Mouse (Mus musculus) cortical plate, adult 2 months (tissue): Measurements from ENCODE around the gene Rtn2. TPM values are rescaled to one million over a fixed set of nuclear protein-coding genes. Genes with fewer than 3 reads are reported as not detected.
A peak's percentile ranks its signal among the peaks of the same experiment; 100 is the strongest.

Source experiments
- H3K27ac ChIP-seq: fragments of 200-500 bp; 2 replicates; pipeline ENCODE4 v1.5.1; 2012; ENCODE audit warnings: low read length, control low read depth, inconsistent platforms; ENCODE audit not compliant: insufficient read depth
- H3K4me1 ChIP-seq: fragments of 200-500 bp; 2 replicates; pipeline ENCODE4 v1.6.1; 2011; ENCODE audit warnings: low read length; ENCODE audit not compliant: control insufficient read depth, insufficient read depth
- H3K4me3 ChIP-seq: fragments of 200-500 bp; 2 replicates; pipeline ENCODE4 v1.5.1; 2011; ENCODE audit warnings: mild to moderate bottlenecking, low read length, control low read depth; ENCODE audit not compliant: insufficient read depth
- CTCF ChIP-seq: fragments of 200-500 bp; IDR thresholded peaks from 2 replicates; pipeline ENCODE4 v1.5.1; 2011; ENCODE audit warnings: mild to moderate bottlenecking, control low read depth, low read length; ENCODE audit not compliant: insufficient read depth; ENCODE audit errors: extremely low read depth
- POLR2A ChIP-seq: fragments of 200-500 bp; IDR thresholded peaks from 2 replicates; pipeline ENCODE4 v1.6.1; 2011; ENCODE audit warnings: mild to moderate bottlenecking, low read length, control low read depth; ENCODE audit not compliant: insufficient read depth; ENCODE audit errors: extremely low read depth
- polyA plus RNA-seq: library from polyadenylated mRNA; depleted of rRNA; stranded (reverse); fragments of >200 nt; gene quantifications from 2 replicates; pipeline ENCODE4 v1.2.3, GENCODE M21; 2012

Gene Rtn2
- polyA plus RNA-seq, 1 experiment: 140 TPM

DNA sequence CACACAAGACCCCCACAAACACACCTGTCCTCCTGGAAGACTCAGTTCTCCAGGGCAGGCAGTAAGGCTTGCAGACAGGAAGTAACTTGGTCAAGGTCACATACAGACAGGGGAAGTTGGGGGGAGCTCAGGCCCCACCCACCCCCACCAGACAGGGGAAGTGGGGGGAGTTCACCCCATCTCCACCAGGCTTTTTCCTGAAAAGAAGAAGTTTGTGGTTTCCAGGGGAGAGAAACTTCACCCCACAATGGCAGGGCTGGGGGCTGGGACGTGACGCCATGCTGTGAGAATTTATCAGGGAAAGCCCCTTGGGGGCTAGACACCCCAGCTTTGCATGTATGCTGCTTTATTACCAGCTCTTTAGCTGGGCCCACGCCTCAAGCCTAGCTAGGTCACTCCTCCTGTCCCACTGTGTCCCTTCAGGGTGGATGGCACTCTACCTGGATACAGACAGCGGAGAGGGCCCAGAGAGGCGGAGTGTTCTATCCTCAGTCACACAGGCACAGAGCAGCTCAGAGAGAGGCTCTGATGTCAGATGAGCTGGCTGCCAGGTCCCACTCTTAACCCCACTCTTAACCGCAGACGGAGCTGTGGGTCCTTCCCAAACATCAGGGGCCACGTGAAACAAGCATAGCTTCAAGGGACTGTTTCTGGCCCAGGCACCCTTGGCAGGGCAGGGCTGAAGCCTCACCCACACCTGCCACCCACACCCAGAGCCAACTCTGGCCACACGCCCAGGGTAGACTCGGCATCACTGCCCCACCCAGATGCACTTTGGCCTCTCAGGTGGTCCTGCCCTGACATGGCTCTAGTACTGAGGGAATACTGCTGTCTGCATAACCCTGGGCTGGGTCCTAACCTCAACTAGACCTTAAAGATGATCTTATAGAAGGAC, 16.2 kb upstream of the Rtn2 start:
- Histone ChIP-seq H3K27ac (no peak overlapping the region), H3K4me3 (no peak overlapping the region), H3K4me1 (no peaks in the 10 kb centered on the region)
- no peak for TF ChIP-seq POLR2A
- no peak for TF ChIP-seq CTCF

DNA sequence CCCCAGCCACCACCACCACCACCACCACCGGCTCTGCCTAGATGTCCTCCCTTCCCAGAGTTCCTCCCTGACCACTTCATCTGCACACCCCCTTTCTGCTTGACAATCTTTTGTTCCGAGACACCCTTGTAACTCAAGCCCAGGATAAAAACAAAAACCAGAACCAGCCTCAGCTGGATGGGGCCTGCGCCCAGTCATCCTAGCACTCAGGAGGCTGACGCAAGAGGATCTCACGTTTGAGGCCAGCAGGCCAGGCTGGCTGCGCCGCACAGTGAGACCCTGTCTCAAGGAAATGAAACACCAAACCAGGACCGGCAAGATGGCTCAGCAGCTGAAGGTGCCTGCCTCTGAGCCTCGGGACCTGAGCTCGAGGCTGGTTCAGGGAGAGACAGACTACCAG, 15.4 kb upstream of the Rtn2 start:
- no peak for TF ChIP-seq POLR2A
- TF ChIP-seq CTCF: no peak
- H3K27ac ChIP-seq: no peak overlapping the region
- H3K4me3 ChIP-seq: no peak overlapping the region
- no peaks in the 10 kb centered on the region for H3K4me1 ChIP-seq

DNA sequence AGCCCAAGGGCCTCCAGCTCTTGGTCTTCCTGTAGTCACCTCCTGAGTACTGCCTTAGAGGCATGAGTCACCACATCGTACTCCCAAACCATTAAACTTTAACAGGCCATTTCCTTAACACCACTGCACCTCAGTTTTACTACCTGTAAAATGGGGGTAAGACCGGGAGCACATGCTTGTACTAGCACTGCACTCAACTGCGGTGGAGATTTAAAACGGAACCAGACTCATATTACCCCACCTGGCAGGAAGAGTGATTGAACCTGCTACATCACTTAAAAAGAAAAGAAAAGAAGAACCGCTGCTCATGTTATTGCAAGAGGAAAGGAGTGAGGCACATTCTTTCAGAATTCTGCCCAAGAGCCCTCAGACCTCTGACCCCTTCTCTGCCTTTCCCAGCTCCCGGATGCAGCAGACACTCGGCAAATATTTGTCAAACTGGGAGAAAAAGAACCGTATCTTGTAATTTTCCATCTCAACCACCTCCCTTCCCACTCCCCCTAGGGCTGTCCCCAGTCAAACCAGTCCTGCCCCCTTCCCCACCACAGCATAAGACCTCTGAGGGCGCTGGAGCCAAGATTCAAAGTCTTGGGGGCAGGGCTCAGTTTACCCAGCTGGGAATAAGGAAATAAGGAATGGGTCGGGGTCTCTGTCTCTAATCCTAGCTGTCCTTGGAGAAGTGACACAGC, 13.3 kb upstream of the Rtn2 start:
- Histone ChIP-seq H3K4me1 (no peaks in the 10 kb centered on the region), H3K27ac (no peak overlapping the region; the same call in 1 of the 2 replicates), H3K4me3 (peak overlapping the region; percentile 56)
- TF ChIP-seq POLR2A (no peak), CTCF (no peak)

DNA sequence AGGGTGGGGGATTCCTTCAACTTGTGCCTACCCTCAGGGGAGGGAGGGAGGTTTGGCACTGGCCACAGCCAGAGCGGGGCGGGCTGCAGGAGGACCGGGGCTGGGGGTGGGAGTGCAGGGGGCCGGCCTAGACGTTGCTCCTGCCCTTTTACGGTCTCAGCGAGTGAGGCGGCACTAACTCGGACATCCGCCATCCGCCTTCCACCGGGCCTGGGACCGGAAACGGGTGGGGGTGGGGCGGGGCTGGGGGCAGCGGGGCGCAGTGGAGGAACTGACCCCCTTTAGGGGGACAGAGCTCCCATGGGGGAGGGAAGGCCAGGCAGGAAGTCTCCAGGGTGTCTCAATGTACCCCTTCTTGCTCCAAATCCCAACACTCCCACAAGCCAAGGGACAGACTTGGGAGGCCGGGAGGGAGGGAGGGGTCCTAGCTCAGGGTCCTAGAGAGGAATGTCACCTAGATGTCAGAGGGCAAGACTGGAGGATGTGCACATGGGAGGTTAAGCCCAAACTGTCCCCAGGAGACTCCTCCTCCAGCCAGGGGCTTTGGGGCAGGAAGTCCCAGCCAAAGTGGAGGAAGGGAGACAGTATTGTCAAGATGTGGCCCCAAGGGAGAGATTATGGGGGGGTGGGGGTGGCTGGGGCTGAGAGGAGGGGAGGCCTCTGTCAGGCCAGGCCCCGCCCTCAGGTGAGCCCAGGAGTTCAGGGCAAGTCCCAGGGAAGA, 12.5 kb upstream of the Rtn2 start:
- TF ChIP-seq CTCF (no peak), POLR2A (no peak)
- no peak overlapping the region; the same call in 1 of the 2 replicates for H3K27ac ChIP-seq
- no peaks in the 10 kb centered on the region for H3K4me1 ChIP-seq
- peak overlapping the region; percentile 56 for H3K4me3 ChIP-seq

DNA sequence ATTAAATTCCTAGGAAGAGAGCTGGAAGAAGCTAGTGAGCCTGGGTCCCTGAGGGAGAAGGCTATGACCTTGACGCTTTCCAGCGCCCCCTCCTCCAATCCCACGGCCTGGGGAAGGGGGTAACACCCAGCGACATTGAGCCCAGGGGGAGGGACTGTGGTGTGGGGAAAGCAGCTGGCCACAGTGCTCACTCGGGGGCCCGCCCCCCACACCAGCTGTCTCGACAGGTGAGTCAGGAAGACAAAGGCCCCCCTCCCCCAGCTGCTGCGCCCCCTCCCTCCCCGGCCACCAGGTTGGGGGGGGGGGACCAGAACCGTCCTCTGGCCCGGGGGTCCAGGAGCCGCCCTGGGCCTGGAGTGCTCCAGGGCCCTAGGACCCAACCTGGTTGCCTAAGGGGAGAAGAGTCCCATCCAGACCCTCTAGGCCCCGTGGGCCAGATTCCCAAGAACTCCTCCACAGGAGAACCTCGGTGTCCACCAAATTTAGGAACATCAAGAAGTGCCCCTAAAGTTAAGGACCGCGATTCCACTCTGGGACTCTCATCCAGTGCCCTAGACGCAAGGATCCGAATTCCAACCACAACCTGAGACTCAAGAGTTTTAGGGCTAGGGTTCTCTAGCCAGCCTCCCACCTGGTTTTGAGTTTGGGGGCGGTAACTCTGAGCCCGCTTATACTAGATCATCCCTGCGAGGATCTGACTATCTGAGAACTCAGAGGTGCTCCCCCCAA, 11.8 kb upstream of the Rtn2 start:
- no peak for TF ChIP-seq CTCF
- no peak for TF ChIP-seq POLR2A
- 0 out of 2 replicates have a peak overlapping the region, but pooled peaks have one; percentile 43 for H3K27ac ChIP-seq
- H3K4me3 ChIP-seq: peak overlapping the region; percentile 56
- no peaks in the 10 kb centered on the region for H3K4me1 ChIP-seq

DNA sequence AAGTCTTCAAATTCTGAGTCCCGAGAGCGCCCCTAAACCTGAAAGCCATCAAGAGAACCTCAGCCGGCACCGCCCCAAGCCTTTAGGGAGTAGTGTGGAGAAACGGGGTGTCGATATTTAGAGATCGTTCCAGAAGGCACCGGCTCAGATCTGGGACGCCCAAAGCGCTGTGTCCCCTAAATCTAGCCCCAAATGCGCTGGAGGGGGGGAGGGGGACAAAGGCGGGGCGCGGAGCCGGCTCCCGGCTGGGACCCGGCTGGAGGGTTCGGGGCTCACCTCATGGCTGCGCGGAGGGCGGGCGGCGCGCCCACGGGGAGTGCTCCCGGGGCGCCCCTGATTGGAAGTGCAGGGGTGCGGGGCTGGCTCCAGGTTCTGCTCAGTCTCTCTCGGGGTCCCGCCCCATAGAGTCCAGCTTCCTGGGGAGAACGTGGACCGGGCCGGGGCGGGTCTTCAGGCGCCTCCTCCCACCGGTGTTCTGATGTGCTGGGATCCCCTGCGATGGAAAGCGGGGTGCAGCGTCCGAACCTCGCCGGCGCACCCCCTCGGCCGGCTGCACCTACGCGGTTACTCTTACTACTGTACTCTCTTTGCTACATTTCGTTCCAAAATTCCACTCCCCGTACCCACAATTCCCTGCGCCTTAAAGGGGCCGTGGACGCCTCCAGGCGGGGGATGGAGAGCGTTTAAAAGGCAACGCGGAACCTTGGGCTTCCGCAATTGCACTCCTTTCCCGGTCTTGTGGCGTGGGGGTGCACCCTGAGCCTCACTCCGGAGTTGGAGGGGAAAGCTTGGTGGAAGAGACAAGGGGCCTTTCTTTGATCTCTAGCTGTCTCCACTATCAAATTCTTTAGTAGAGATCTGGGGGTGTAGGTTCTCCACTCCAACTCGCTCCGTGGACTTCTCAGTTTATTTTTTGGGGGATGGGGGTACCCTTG, 10.9 kb upstream of the Rtn2 start, which contains the start of gene Vasp:
Gene Vasp, minus strand, starts transcription at position 580 of the 935 bp plus-strand sequence.
- Histone ChIP-seq H3K4me1 (no peaks in the 10 kb centered on the region), H3K4me3 (peak within 1 kb of the TSS; percentile 56), H3K27ac (peak within 1 kb of the TSS; percentile 11; the same call in 1 of the 2 replicates)
- TF ChIP-seq CTCF: no peak
- peak; percentile 63 for TF ChIP-seq POLR2A

DNA sequence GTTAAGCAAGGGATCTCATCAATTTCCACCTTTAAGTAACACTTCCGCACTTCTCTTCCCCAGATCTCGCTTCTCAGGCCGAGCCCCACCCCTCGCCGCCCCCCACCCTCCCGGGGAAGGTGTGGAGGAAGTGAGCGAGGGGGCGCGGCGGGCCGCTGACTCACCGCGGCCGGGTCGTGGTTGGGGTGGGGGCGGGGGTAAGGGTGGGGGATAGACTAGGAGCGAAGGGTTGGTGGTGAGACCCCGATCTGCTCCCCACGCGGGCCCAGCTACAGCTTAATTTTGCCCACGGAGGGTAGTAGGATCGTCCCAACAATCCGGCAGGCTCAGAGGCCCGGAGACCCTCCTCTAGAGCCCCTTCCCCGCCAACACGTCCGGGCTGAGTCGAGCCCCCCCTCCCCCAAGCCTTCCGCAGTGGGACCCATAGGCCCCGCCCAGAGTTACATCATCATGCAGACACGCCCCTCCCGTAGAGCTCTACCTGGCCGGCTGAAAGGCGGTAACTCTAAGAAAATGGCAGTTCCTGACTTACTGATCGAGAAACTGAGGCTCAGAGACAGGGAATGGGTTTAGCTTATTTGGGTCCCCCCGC, 10.2 kb upstream of the Rtn2 start:
- no peak for TF ChIP-seq CTCF
- TF ChIP-seq POLR2A: no peak
- Histone ChIP-seq H3K4me1 (no peaks in the 10 kb centered on the region), H3K27ac (no peak overlapping the region), H3K4me3 (peak overlapping the region; percentile 56)

DNA sequence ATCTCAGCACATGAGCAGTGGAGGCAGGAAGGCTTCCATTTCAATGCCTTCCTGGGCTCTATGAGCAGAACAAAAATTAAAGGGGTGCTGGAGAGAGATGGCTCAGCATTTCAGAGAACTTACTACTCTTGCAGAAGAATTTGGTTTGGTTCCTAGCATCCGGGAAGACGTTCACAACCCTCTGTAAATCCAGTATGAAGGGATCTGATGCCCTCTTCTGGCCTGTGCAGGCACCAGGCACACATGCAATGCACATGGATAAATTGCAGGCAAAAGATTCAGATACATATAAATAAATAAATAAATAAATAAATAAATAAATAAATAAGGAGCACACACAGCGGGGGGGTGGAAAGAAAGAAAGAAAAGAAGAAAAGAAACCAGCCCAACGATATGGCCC, 6.2 kb upstream of the Rtn2 start:
- Histone ChIP-seq H3K4me3 (no peak overlapping the region), H3K27ac (no peak overlapping the region), H3K4me1 (no peaks in the 10 kb centered on the region)
- TF ChIP-seq POLR2A: no peak
- TF ChIP-seq CTCF: 0 out of 2 replicates have a peak, but pooled peaks have one; percentile 11
